Mouse (Mus musculus): ENCODE measurements around the gene Adcy9. TPM values are rescaled to one million over a fixed set of nuclear protein-coding genes. Genes with fewer than 3 reads are reported as not detected.

Gene Adcy9
- polyA plus RNA-seq, 1 experiment = 2.8 TPM

- Histone ChIP-seq H3K27ac (ENCODE audit: insufficient read depth, low read length) (no peak overlapping the region), H3K4me3 (ENCODE audit: insufficient read depth, low read length) (no peak overlapping the region), H3K4me1 (ENCODE audit: control insufficient read depth, insufficient read depth, low read length) (no peaks in the 10 kb centered on the region)
- TF ChIP-seq POLR2A (IDR thresholded peaks at IDR 0.05; ENCODE audit: low read depth, low read length) (no peak), CTCF (IDR thresholded peaks at IDR 0.05; ENCODE audit: borderline replicate concordance, insufficient read depth, low read length) (peak; percentile 67; the same call in 1 of the 2 replicates)
Observed at GRCm38 (mm10) chr16:4285257-4285656, 135.0 kb downstream of the Adcy9 start.

GRCm38 (mm10) chr16:4283267-4283851, 136.9 kb downstream of the Adcy9 start:
- Histone ChIP-seq H3K4me3 (ENCODE audit: insufficient read depth, low read length) (no peak overlapping the region), H3K4me1 (ENCODE audit: control insufficient read depth, insufficient read depth, low read length) (0 out of 2 replicates have a peak, but pooled peaks cover 2% of the 10 kb centered on the region), H3K27ac (ENCODE audit: insufficient read depth, low read length) (no peak overlapping the region)
- TF ChIP-seq POLR2A (IDR thresholded peaks at IDR 0.05; ENCODE audit: low read depth, low read length) (no peak), CTCF (IDR thresholded peaks at IDR 0.05; ENCODE audit: borderline replicate concordance, insufficient read depth, low read length) (no peak)

- Histone ChIP-seq H3K4me1 (ENCODE audit: control insufficient read depth, insufficient read depth, low read length) (peaks cover 6% of the 10 kb centered on the region; the same call in 1 of the 2 replicates), H3K27ac (ENCODE audit: insufficient read depth, low read length) (no peak overlapping the region), H3K4me3 (ENCODE audit: insufficient read depth, low read length) (no peak overlapping the region)
- TF ChIP-seq POLR2A (IDR thresholded peaks at IDR 0.05; ENCODE audit: low read depth, low read length) = no peak
Observed at GRCm38 (mm10) chr16:4281470-4281869, 138.8 kb downstream of the Adcy9 start.

- no peak for TF ChIP-seq CTCF (IDR thresholded peaks at IDR 0.05; ENCODE audit: borderline replicate concordance, insufficient read depth, low read length)
- TF ChIP-seq POLR2A (IDR thresholded peaks at IDR 0.05; ENCODE audit: low read depth, low read length) = no peak
- Histone ChIP-seq H3K4me3 (ENCODE audit: insufficient read depth, low read length) (no peak overlapping the region), H3K27ac (ENCODE audit: insufficient read depth, low read length) (no peak overlapping the region), H3K4me1 (ENCODE audit: control insufficient read depth, insufficient read depth, low read length) (peaks cover 6% of the 10 kb centered on the region; the same call in 1 of the 2 replicates)
Observed at GRCm38 (mm10) chr16:4280949-4281348, 139.3 kb downstream of the Adcy9 start.

GRCm38 (mm10) chr16:4279601-4280000, 140.7 kb downstream of the Adcy9 start:
- TF ChIP-seq CTCF (IDR thresholded peaks at IDR 0.05; ENCODE audit: borderline replicate concordance, insufficient read depth, low read length) = no peak
- no peak for TF ChIP-seq POLR2A (IDR thresholded peaks at IDR 0.05; ENCODE audit: low read depth, low read length)

GRCm38 (mm10) chr16:4276621-4277020, 143.7 kb downstream of the Adcy9 start:
- Histone ChIP-seq H3K27ac (ENCODE audit: insufficient read depth, low read length) (peak overlapping the region; percentile 47), H3K4me1 (ENCODE audit: control insufficient read depth, insufficient read depth, low read length) (peaks cover 6% of the 10 kb centered on the region), H3K4me3 (ENCODE audit: insufficient read depth, low read length) (no peak overlapping the region)
- TF ChIP-seq POLR2A (IDR thresholded peaks at IDR 0.05; ENCODE audit: low read depth, low read length) = no peak
- no peak for TF ChIP-seq CTCF (IDR thresholded peaks at IDR 0.05; ENCODE audit: borderline replicate concordance, insufficient read depth, low read length)

More at GRCm38 (mm10) chr16:4279601-4280000, 140.7 kb downstream of the Adcy9 start:
- peaks cover 6% of the 10 kb centered on the region; the same call in 1 of the 2 replicates for H3K4me1 ChIP-seq (ENCODE audit: control insufficient read depth, insufficient read depth, low read length)
- no peak overlapping the region for H3K4me3 ChIP-seq (ENCODE audit: insufficient read depth, low read length)
- H3K27ac ChIP-seq (ENCODE audit: insufficient read depth, low read length) = no peak overlapping the region

GRCm38 (mm10) chr16:4276151-4276550, 144.1 kb downstream of the Adcy9 start:
- Histone ChIP-seq H3K4me3 (ENCODE audit: insufficient read depth, low read length) (no peak overlapping the region), H3K4me1 (ENCODE audit: control insufficient read depth, insufficient read depth, low read length) (peaks cover 6% of the 10 kb centered on the region), H3K27ac (ENCODE audit: insufficient read depth, low read length) (peak overlapping the region; percentile 47)
- TF ChIP-seq POLR2A (IDR thresholded peaks at IDR 0.05; ENCODE audit: low read depth, low read length) (no peak), CTCF (IDR thresholded peaks at IDR 0.05; ENCODE audit: borderline replicate concordance, insufficient read depth, low read length) (no peak)

GRCm38 (mm10) chr16:4273702-4274476, 146.4 kb downstream of the Adcy9 start:
- no peak overlapping the region for H3K4me3 ChIP-seq (ENCODE audit: insufficient read depth, low read length)
- H3K4me1 ChIP-seq (ENCODE audit: control insufficient read depth, insufficient read depth, low read length) = peaks cover 9% of the 10 kb centered on the region
- peak overlapping the region; percentile 54 for H3K27ac ChIP-seq (ENCODE audit: insufficient read depth, low read length)
- TF ChIP-seq POLR2A (IDR thresholded peaks at IDR 0.05; ENCODE audit: low read depth, low read length) = no peak
- TF ChIP-seq CTCF (IDR thresholded peaks at IDR 0.05; ENCODE audit: borderline replicate concordance, insufficient read depth, low read length) = no peak

- Histone ChIP-seq H3K27ac (ENCODE audit: insufficient read depth, low read length) (no peak overlapping the region), H3K4me3 (ENCODE audit: insufficient read depth, low read length) (no peak overlapping the region), H3K4me1 (ENCODE audit: control insufficient read depth, insufficient read depth, low read length) (peaks cover 3% of the 10 kb centered on the region)
- no peak for TF ChIP-seq POLR2A (IDR thresholded peaks at IDR 0.05; ENCODE audit: low read depth, low read length)
- no peak for TF ChIP-seq CTCF (IDR thresholded peaks at IDR 0.05; ENCODE audit: borderline replicate concordance, insufficient read depth, low read length)
Observed at GRCm38 (mm10) chr16:4272254-4272653, 148.0 kb downstream of the Adcy9 start.

- H3K27ac ChIP-seq (ENCODE audit: insufficient read depth, low read length) = peak overlapping the region; percentile 37; the same call in 1 of the 2 replicates
- peaks cover 3% of the 10 kb centered on the region for H3K4me1 ChIP-seq (ENCODE audit: control insufficient read depth, insufficient read depth, low read length)
- TF ChIP-seq POLR2A (IDR thresholded peaks at IDR 0.05; ENCODE audit: low read depth, low read length) = no peak
- no peak for TF ChIP-seq CTCF (IDR thresholded peaks at IDR 0.05; ENCODE audit: borderline replicate concordance, insufficient read depth, low read length)
- no peak overlapping the region for H3K4me3 ChIP-seq (ENCODE audit: insufficient read depth, low read length)
Observed at GRCm38 (mm10) chr16:4270911-4271310, 149.4 kb downstream of the Adcy9 start.

Data from embryonic fibroblast, embryonic 13.5 days (primary cell).